Mouse (Mus musculus) splenic B cell, adult 2 months (primary cell): Measurements from ENCODE around the gene Golga1.

ENCODE experiments used
- DNase-seq: peaks from one replicate; pipeline ENCODE4 v3.0.0-alpha.2; 2011; ENCODE audit warnings: low read depth, low spot score
- H3K27me3 ChIP-seq: 2 replicates; pipeline ENCODE4 v1.6.1; 2012; ENCODE audit warnings: mild to moderate bottlenecking, low read length, moderate library complexity, mixed read lengths; ENCODE audit not compliant: control insufficient read depth, poor library complexity, insufficient read depth, severe bottlenecking
- H3K36me3 ChIP-seq: 2 replicates; pipeline ENCODE4 v1.6.1; 2012; ENCODE audit warnings: mild to moderate bottlenecking, low read length, moderate library complexity, mixed read lengths; ENCODE audit not compliant: control insufficient read depth, poor library complexity, insufficient read depth, severe bottlenecking

Golga1 gene

DNA sequence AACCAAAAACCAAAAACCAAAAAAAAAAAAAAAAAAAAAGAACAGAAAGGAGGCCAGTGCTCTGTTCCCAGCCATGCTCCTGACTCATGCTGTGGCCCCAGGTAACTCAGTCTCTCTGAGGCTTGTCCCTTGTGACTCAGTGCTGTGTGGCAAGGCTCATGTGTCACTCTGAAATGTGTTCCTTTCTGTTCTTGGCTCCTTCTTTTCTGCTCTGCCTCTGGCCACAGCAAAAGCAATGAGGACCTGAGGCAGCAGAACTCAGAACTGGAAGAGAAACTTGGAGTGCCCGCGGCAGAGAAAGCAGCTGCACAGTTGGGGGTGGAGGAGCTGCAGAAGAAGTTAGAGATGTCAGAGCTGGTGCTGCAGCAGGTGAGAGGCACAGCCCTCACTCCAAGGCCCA is 91.2 kb downstream of the Golga1 start:
- no peaks in the 10 kb centered on the region for H3K36me3 ChIP-seq
- DNase-seq, result no peak
- no peaks in the 10 kb centered on the region for H3K27me3 ChIP-seq

DNA sequence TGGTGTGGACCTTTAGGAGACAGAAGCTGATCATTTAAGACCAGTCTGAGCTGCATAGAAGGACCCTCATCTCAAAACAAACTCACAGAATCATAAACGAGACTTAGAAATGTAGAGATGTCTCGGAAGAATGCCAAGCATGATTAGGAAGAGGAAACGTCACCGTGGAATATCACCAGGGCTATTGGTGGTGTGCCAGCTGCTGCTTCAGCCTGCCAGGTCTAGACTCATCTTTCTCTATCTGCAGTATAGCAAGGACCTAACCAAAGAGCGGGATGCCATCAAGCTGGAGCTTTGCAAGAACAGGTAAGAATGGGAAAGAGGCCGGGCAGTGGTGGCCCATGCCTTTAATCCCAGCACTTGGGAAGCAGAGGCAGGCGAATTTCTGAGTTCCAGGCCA is 91.6 kb downstream of the Golga1 start:
- Histone ChIP-seq H3K36me3 (no peaks in the 10 kb centered on the region), H3K27me3 (no peaks in the 10 kb centered on the region)
- no peak for DNase-seq

GRCm38 (mm10) chr2:38973223-38973622 is 92.1 kb downstream of the Golga1 start:
- no peak for DNase-seq
- Histone ChIP-seq H3K27me3 (no peaks in the 10 kb centered on the region), H3K36me3 (no peaks in the 10 kb centered on the region)

GRCm38 (mm10) chr2:38970057-38970456 is 95.3 kb downstream of the Golga1 start:
- no peak for DNase-seq

GRCm38 (mm10) chr2:38969650-38970049 is 95.7 kb downstream of the Golga1 start:
- Histone ChIP-seq H3K27me3 (no peaks in the 10 kb centered on the region; the same call in 1 of the 2 replicates), H3K36me3 (no peaks in the 10 kb centered on the region)
- DNase-seq, result no peak

More at GRCm38 (mm10) chr2:38970057-38970456, 95.3 kb downstream of the Golga1 start:
- no peaks in the 10 kb centered on the region; the same call in 1 of the 2 replicates for H3K27me3 ChIP-seq
- H3K36me3 ChIP-seq, result no peaks in the 10 kb centered on the region
